Mouse (Mus musculus): Measurements from ENCODE around the gene Phb2. TPM values are rescaled to one million over a fixed set of nuclear protein-coding genes. Genes with fewer than 3 reads are reported as not detected.
"Not testable (repeated sequence)": the region's sequence is repeated elsewhere in the genome, so short reads cannot be mapped to it uniquely, and the experiment has no call there.

The Phb2 gene
- polyA plus RNA-seq, 1 experiment, result 115 TPM

DNA sequence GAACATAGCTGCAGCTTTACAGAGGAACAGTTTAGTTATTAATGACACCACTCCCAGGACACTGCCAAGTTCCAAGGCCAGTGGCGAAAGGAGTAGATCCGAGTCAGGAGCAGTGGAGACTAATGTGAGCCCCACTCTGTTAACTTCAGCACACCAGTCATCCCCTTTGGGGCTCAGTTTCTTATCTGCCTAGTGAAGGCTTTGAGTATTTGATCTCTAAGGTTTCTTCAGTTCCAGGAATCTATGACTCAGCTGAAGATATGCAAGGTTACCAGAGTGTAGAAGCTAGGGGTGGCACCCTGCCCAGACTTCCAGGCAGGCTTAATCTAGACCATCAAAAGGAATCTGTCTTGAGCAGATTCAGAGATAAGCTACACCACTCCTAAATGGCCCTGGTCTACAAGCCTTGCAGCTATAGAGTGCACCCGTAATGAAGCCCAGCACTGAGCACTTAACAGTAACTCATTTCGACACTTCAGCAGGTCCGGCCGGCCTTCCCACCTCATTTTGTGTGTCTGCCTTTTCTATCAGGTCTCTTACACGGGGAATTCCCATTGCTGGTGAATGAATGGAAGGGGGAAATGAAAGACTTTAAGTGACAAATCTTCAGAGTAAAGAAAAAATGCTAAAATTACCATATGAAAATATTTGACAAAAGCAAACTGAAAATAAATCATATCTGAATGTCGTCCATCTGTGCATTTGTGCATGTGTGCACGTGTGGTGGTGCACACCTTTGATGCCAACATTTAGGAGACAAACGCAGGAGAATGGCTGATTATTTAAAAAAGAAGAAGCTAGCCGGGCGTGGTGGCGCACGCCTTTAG lies 28.3 kb upstream of the Phb2 start:
- TF ChIP-seq CTCF (IDR thresholded peaks at IDR 0.05; ENCODE audit: borderline replicate concordance, insufficient read depth, low read depth, low read length) (no peak), POLR2A (IDR thresholded peaks at IDR 0.05; ENCODE audit: borderline replicate concordance, insufficient read depth, low read length) (no peak)
- Histone ChIP-seq H3K4me1 (ENCODE audit: control insufficient read depth, insufficient read depth, low read length) (peaks cover 11% of the 10 kb centered on the region), H3K4me3 (replicated peaks; ENCODE audit: insufficient read depth, low read depth, low read length) (no peak overlapping the region), H3K27me3 (ENCODE audit: control insufficient read depth, insufficient read depth, low read length) (no peaks in the 10 kb centered on the region), H3K27ac (ENCODE audit: insufficient read depth, low read length) (peak overlapping the region; percentile 71)
- DNase-seq, result peak; percentile 44 to 62
- WGBS, result 63% methylated on average over 14 of the region's 14 CpGs

DNA sequence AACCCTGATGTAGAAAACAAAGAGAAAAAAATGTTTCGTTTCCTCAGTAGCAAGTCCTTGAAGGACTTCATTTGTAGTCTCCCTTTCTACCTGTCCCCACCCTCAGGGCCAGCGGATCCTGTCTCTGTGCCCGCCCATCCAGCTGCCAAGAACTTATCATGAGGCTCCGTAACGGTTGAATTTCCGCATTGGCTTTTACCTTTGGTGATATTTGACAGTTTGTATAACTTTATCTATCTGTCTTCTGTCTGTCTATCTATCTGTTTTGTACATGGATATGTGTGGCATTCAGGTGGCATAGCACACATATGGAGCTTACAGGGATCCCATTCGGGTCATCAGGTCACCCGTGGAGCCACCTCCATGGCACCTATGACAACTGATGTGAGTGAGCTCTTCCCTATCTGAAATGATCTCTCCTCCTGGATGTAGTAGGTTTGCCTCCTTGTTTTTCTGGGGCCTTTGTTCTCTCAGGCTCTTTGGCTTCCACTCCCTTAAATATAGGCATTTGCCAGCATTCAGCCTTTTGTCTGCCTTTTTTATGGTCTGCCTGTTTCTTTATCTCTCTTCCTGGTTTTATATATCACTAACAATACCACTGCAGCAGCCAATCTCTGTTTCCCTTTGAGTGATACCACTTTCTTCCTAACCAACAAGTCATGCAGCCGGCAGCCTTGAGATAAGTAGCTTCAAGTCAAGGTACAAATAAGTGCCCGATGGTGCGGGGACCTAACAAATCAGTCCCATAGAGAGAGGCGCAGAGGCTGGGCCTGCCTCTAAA lies 26.3 kb upstream of the Phb2 start:
- no peak for DNase-seq
- no peak overlapping the region for H3K27ac ChIP-seq (ENCODE audit: insufficient read depth, low read length)
- no peaks in the 10 kb centered on the region for H3K27me3 ChIP-seq (ENCODE audit: control insufficient read depth, insufficient read depth, low read length)
- WGBS, result 91% methylated on average over 12 of the region's 12 CpGs
- H3K4me1 ChIP-seq (ENCODE audit: control insufficient read depth, insufficient read depth, low read length), result peaks cover 7% of the 10 kb centered on the region
- H3K4me3 ChIP-seq (replicated peaks; ENCODE audit: insufficient read depth, low read depth, low read length), result no peak overlapping the region
- no peak for TF ChIP-seq POLR2A (IDR thresholded peaks at IDR 0.05; ENCODE audit: borderline replicate concordance, insufficient read depth, low read length)
- no peak for TF ChIP-seq CTCF (IDR thresholded peaks at IDR 0.05; ENCODE audit: borderline replicate concordance, insufficient read depth, low read depth, low read length)

DNA sequence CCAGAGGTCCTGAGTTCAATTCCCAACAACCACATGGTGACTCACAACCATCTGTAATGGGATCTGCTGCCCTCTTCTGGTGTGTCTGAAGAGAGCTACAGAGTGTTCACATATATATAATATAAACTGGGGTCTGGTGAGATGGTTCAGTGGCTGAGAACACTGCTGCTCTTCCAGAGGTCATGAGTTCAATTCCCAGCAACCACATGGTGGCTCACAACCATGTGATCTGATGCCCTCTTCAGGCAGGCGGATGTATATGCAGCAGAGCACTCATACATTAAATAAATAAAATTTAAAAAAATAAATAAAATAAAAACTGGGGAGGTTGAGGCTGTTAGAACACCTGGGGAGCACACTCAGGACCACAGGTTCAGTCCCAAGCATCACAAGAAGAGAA lies 25.5 kb upstream of the Phb2 start:
- not testable (repeated sequence) for H3K4me3 ChIP-seq (replicated peaks; ENCODE audit: insufficient read depth, low read depth, low read length); H3K4me1 ChIP-seq (ENCODE audit: control insufficient read depth, insufficient read depth, low read length); H3K27me3 ChIP-seq (ENCODE audit: control insufficient read depth, insufficient read depth, low read length); DNase-seq; H3K27ac ChIP-seq (ENCODE audit: insufficient read depth, low read length)
- 88% methylated on average over 1 of the region's 1 CpGs for WGBS

DNA sequence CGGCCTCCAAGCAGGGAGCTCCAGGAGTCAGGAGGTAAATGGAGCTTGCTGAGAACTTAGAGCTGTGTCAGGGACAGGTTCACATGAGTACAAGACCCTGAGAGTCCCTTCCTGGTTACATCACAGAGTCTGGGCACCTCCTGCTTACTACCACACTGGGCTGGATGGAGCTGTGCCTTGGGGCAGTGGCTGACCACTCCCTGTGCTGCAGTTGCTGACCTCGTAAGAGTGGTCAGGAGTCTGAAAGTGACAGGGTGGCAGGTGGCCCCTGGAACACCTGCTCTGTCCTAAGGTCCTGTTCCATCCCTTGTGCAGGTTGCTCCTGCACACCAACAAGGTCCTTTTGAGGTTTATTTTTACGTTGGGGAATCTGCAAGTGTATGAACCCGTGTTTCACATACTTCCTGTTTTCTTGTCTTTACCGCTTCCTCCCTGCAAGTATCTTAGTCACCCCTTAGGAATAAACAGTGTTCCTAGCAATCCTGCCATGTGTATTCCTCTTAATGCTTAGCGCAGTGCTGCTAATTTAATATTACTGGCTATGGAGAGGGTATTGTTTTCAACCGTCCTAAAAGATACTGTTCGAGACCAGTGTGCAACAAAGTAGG lies 23.9 kb upstream of the Phb2 start:
- H3K4me3 ChIP-seq (replicated peaks; ENCODE audit: insufficient read depth, low read depth, low read length), result no peak overlapping the region
- no peak for TF ChIP-seq POLR2A (IDR thresholded peaks at IDR 0.05; ENCODE audit: borderline replicate concordance, insufficient read depth, low read length)
- TF ChIP-seq CTCF (IDR thresholded peaks at IDR 0.05; ENCODE audit: borderline replicate concordance, insufficient read depth, low read depth, low read length), result no peak
- 87% methylated on average over 8 of the region's 8 CpGs for WGBS
- peaks cover 9% of the 10 kb centered on the region for H3K4me1 ChIP-seq (ENCODE audit: control insufficient read depth, insufficient read depth, low read length)
- DNase-seq, result no peak
- H3K27me3 ChIP-seq (ENCODE audit: control insufficient read depth, insufficient read depth, low read length), result no peaks in the 10 kb centered on the region
- no peak overlapping the region for H3K27ac ChIP-seq (ENCODE audit: insufficient read depth, low read length)

DNA sequence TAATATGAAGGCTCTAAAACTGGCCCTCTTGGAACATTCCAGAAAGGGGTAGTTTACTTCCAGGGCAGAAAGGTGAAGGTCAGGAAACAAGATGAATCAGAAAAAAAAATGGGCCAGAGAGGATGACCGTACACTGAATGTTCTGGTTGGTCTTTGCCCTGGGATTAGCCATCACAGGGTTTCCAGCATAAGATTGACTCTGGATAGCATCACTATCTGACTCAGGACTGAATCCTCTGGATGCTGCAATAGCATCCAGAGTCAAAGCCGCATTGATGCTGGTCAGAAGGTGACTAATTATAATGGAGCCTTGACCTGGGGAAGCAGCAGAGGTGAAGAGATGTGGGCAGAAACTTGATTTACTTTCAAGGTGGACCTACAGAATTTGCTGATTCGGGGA lies 23.1 kb upstream of the Phb2 start:
- H3K27me3 ChIP-seq (ENCODE audit: control insufficient read depth, insufficient read depth, low read length), result no peaks in the 10 kb centered on the region
- H3K27ac ChIP-seq (ENCODE audit: insufficient read depth, low read length), result no peak overlapping the region
- DNase-seq, result no peak
- TF ChIP-seq POLR2A (IDR thresholded peaks at IDR 0.05; ENCODE audit: borderline replicate concordance, insufficient read depth, low read length) (no peak), CTCF (IDR thresholded peaks at IDR 0.05; ENCODE audit: borderline replicate concordance, insufficient read depth, low read depth, low read length) (no peak)
- H3K4me1 ChIP-seq (ENCODE audit: control insufficient read depth, insufficient read depth, low read length), result peaks cover 12% of the 10 kb centered on the region
- H3K4me3 ChIP-seq (replicated peaks; ENCODE audit: insufficient read depth, low read depth, low read length), result no peak overlapping the region
- WGBS, result 96% methylated on average over 3 of the region's 3 CpGs

DNA sequence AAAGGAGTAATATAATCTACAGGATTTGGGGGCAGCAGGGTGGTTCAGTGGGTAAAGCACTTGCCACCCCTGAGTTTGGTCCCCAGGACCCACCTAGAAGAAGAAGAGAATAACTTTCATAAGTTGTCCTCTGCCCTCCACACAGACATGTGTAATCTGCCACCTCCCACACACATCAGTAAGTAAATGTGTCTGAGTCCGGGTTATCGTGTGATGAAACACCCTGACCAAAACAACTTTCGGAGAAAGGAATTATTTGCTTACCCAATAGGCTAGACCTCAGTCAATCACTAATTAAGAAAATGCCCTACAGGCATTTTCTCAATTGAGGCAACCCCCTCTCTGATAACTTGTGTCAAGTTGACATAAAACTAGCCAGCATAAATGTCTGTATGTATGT lies 21.6 kb upstream of the Phb2 start:
- 93% methylated on average over 3 of the region's 3 CpGs for WGBS

DNA sequence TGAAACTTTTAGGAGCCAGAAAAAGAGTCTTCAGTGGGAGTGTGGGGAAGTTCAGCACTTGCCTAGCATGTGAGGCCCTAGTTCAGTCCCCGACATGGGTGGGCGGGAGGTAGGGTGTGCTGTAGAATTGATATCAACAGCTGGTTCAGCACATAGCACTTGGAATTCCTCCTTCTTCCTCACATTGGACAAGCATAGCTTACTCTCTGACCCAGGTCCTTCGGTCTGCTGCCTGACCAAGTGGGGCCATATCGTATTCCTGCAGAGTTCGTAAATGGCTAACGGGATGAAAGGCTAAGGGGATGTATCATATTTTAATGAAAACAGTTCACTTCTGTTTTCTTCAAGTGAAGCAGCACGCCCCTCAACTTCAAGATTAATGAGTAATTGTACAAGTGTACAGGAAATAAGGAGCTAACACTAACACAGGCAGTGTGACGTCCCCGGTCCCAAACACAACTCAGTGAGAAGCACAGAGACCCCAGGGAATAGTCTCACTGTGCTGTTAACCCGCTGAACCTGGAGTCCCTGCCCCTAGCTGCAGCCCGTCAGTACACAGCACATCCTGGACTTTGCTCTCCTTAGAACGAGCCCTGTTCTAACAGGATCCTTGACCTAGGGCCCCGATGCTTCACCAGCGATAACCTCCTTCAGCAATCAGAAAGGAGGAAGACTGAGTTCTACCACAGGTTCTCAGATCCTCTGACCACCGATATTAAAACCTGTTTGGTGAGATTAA lies 18.7 kb upstream of the Phb2 start:
- no peaks in the 10 kb centered on the region for H3K27me3 ChIP-seq (ENCODE audit: control insufficient read depth, insufficient read depth, low read length)
- H3K4me3 ChIP-seq (replicated peaks; ENCODE audit: insufficient read depth, low read depth, low read length), result no peak overlapping the region
- WGBS, result 80% methylated on average over 15 of the region's 15 CpGs
- peaks cover 24% of the 10 kb centered on the region for H3K4me1 ChIP-seq (ENCODE audit: control insufficient read depth, insufficient read depth, low read length)
- DNase-seq, result no peak
- no peak for TF ChIP-seq POLR2A (IDR thresholded peaks at IDR 0.05; ENCODE audit: borderline replicate concordance, insufficient read depth, low read length)
- no peak for TF ChIP-seq CTCF (IDR thresholded peaks at IDR 0.05; ENCODE audit: borderline replicate concordance, insufficient read depth, low read depth, low read length)
- peak overlapping the region; percentile 56 for H3K27ac ChIP-seq (ENCODE audit: insufficient read depth, low read length)

More for the DNA sequence above, 21.6 kb upstream of the Phb2 start:
- Histone ChIP-seq H3K4me1 (ENCODE audit: control insufficient read depth, insufficient read depth, low read length) (peaks cover 18% of the 10 kb centered on the region), H3K27me3 (ENCODE audit: control insufficient read depth, insufficient read depth, low read length) (no peaks in the 10 kb centered on the region), H3K4me3 (replicated peaks; ENCODE audit: insufficient read depth, low read depth, low read length) (no peak overlapping the region), H3K27ac (ENCODE audit: insufficient read depth, low read length) (no peak overlapping the region)
- TF ChIP-seq CTCF (IDR thresholded peaks at IDR 0.05; ENCODE audit: borderline replicate concordance, insufficient read depth, low read depth, low read length), result no peak
- no peak for TF ChIP-seq POLR2A (IDR thresholded peaks at IDR 0.05; ENCODE audit: borderline replicate concordance, insufficient read depth, low read length)
- DNase-seq, result no peak

Measured in cerebellum, adult 2 months (tissue).